Mouse (Mus musculus) intestine, postnatal 0 days (tissue): ENCODE measurements around the gene Chrdl1. TPM values are rescaled to one million over a fixed set of nuclear protein-coding genes. Genes with fewer than 3 reads are reported as not detected.

Experiments used
- ATAC-seq: fragments of 200-750 bp; cut with Nextera tagmentation; 2 replicates; pipeline ENCODE4 v1.8.0; 2017; ENCODE audit warnings: mild to moderate bottlenecking, moderate TSS enrichment, moderate library complexity
- H3K27ac ChIP-seq: fragments of 300-500 bp; sonication (generic); 2 replicates; pipeline ENCODE4 v1.5.1; 2014; ENCODE audit warnings: mild to moderate bottlenecking, low read depth, low read length, moderate library complexity
- H3K27me3 ChIP-seq: fragments of 300-500 bp; sonication (generic); replicated peaks from 2 replicates; pipeline ENCODE4 v1.6.1; 2014; ENCODE audit warnings: low read length, mixed read lengths; ENCODE audit not compliant: control insufficient read depth, insufficient read depth
- H3K36me3 ChIP-seq: fragments of 300-500 bp; sonication (generic); 2 replicates; pipeline ENCODE4 v1.6.1; 2014; ENCODE audit warnings: mild to moderate bottlenecking, moderate library complexity; ENCODE audit not compliant: control insufficient read depth, insufficient read depth
- H3K4me1 ChIP-seq: fragments of 300-500 bp; sonication (generic); replicated peaks from 2 replicates; pipeline ENCODE4 v1.6.1; 2014; ENCODE audit warnings: antibody characterized with exemption, low read length, mixed read lengths; ENCODE audit not compliant: control insufficient read depth, insufficient read depth
- H3K4me2 ChIP-seq: fragments of 300-500 bp; sonication (generic); replicated peaks from 2 replicates; pipeline ENCODE4 v1.6.1; 2014; ENCODE audit warnings: low read depth, mild to moderate bottlenecking, moderate library complexity
- H3K4me3 ChIP-seq: fragments of 300-500 bp; sonication (generic); 2 replicates; pipeline ENCODE4 v1.5.1; 2014; ENCODE audit warnings: low read depth, low read length
- H3K9ac ChIP-seq: fragments of 300-500 bp; sonication (generic); 2 replicates; pipeline ENCODE4 v1.6.1; 2014; ENCODE audit warnings: mild to moderate bottlenecking, low read depth, low read length
- H3K9me3 ChIP-seq: fragments of 300-500 bp; sonication (generic); 2 replicates; pipeline ENCODE4 v1.6.1; 2016; ENCODE audit warnings: mixed run types; ENCODE audit not compliant: control insufficient read depth
- CTCF ChIP-seq: sonication (generic); IDR thresholded peaks from 2 replicates; pipeline ENCODE4 v1.5.1; 2016; ENCODE audit warnings: low read depth, mild to moderate bottlenecking, control low read depth, antibody characterized with exemption, moderate library complexity
- whole genome bisulfite sequencing: fragments of 180-500 bp; shearing (Covaris S2); extraction: QIAGEN DNeasy Blood & Tissue Kit; methylation state at CpG from one replicate; pipeline ENCODE4 v1.1.7; 2014; 5-methylcytosine and 5-hydroxymethylcytosine counted together
- polyA plus RNA-seq: library from polyadenylated mRNA; unstranded; fragments of >200 nt; fragmentation: Nextera tagmentation; extraction: Ambion mirVana; gene quantifications from 2 replicates; pipeline ENCODE4 v1.2.1, GENCODE M21; 2015

The Chrdl1 gene
- polyA plus RNA-seq, 1 experiment from 2014 or later = 6.0 TPM

DNA sequence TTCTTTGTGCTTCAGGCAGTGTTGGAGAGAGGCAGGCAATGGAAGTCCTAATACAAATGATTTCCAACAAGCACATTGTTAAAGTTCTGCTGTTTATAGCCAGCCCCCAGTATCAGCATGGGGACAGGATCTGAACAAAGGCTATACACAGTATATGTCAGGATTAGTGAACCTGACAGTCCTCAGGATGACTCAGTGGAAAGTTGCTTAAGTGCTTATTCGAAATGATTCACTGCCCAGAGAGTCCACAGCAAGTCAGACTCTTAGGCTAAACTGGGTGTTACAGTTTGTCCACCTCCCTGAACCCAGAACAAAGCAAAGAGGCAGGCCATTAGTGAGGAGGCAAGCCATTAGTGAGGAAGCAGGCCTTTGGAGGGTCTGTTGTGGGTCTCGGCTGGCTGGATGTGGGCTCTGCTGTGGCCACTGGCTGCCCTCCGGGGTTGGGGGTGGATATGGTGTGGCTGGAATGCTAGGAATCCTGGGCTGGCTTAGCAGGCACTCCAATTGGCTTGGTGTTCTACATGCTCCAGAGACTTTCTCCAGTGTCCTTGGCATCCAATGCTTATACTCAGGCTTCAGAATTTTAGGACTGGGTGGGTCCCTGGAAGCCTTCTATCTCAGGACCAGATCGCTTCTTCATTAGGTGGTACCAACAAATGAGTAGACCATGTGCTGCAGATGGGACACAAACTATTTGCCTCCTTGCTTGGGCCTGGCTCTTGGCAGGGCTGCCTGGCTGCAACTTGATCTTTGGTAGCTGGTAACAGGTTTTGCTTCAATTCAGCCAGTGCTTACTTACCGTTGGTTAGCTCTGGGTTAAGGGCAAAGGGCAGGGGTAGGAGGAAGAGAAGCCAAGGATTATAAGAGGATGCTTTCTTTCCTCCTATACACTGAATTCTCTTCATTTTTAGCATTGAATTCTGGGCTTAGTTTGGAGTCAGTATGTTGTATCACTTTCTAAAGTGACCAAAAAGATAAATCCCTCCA, 49.3 kb downstream of the Chrdl1 start:
- Histone ChIP-seq H3K27me3 (no peaks in the 10 kb centered on the region), H3K27ac (no peak overlapping the region), H3K4me2 (no peak overlapping the region), H3K4me3 (no peak overlapping the region), H3K36me3 (no peaks in the 10 kb centered on the region), H3K9ac (no peak overlapping the region), H3K4me1 (no peaks in the 10 kb centered on the region), H3K9me3 (no peaks in the 10 kb centered on the region)
- ATAC-seq = no peak
- TF ChIP-seq CTCF = no peak
- 56% methylated on average over 5 of the region's 5 CpGs for WGBS

DNA sequence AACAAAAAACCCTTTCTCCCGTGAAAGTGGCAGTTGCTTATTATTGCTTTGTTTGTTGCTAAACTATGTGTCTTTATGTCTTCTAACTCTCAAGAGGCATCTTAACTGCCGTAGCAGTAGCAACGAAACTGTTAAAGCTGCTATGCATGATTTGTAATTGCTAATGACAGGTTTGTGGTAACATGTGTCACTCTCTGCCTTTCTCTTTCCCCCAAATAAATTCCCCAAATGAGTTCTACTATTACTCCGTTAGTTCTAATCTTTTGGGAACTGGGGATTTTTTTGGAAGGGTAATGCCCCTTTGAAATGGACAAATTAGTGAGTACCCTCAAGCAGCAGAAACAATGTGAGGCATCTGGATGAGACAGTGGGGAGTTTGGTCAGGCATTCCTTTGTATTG, 55.9 kb downstream of the Chrdl1 start:
- Histone ChIP-seq H3K36me3 (no peaks in the 10 kb centered on the region), H3K27me3 (no peaks in the 10 kb centered on the region), H3K4me1 (no peaks in the 10 kb centered on the region), H3K4me2 (no peak overlapping the region), H3K27ac (no peak overlapping the region), H3K9me3 (no peaks in the 10 kb centered on the region), H3K4me3 (no peak overlapping the region), H3K9ac (no peak overlapping the region)
- no peak for TF ChIP-seq CTCF
- WGBS = 64% methylated on average over 4 of the region's 4 CpGs
- ATAC-seq = no peak

- 76% methylated on average over 3 of the region's 3 CpGs for whole genome bisulfite sequencing
- Histone ChIP-seq H3K9ac (no peak overlapping the region), H3K27me3 (no peaks in the 10 kb centered on the region), H3K9me3 (no peaks in the 10 kb centered on the region), H3K4me1 (no peaks in the 10 kb centered on the region), H3K27ac (no peak overlapping the region), H3K36me3 (no peaks in the 10 kb centered on the region), H3K4me2 (no peak overlapping the region), H3K4me3 (no peak overlapping the region)
- no peak for TF ChIP-seq CTCF
- ATAC-seq = no peak
Measured at GRCm38 (mm10) chrX:143337561-143337960, 56.5 kb downstream of the Chrdl1 start.

DNA sequence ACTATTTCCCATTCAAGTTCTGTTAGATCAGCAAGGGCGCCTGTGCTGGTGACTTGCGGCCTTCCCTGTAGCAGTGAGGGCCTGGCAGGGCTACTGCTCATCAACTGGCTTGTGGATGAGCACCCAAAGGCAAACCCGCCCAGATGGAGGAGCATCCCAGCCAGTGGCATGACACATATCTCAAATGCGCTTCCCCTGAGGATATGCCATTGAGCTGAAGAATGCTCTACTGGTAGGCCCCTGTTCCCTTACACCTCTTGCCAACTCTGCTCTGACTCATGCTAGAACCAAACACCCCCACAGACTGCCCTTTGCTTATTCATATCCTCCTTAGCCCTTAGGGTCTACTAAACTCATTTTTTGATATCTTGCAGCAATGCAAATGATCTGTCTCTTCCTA, 57.4 kb downstream of the Chrdl1 start:
- H3K36me3 ChIP-seq = no peaks in the 10 kb centered on the region
- no peaks in the 10 kb centered on the region for H3K9me3 ChIP-seq
- H3K27me3 ChIP-seq = no peaks in the 10 kb centered on the region
- no peaks in the 10 kb centered on the region for H3K4me1 ChIP-seq
- H3K27ac ChIP-seq = no peak overlapping the region
- no peak overlapping the region for H3K4me2 ChIP-seq
- no peak for ATAC-seq
- TF ChIP-seq CTCF = no peak
- H3K9ac ChIP-seq = no peak overlapping the region
- WGBS = 92% methylated on average over 4 of the region's 4 CpGs
- H3K4me3 ChIP-seq = no peak overlapping the region

- TF ChIP-seq CTCF = no peak
- Histone ChIP-seq H3K4me2 (no peak overlapping the region), H3K4me1 (no peaks in the 10 kb centered on the region), H3K27me3 (no peaks in the 10 kb centered on the region), H3K4me3 (no peak overlapping the region), H3K9me3 (no peaks in the 10 kb centered on the region), H3K36me3 (no peaks in the 10 kb centered on the region), H3K9ac (no peak overlapping the region), H3K27ac (no peak overlapping the region)
- no peak for ATAC-seq
- 53% methylated on average over 5 of the region's 5 CpGs for WGBS
Measured at GRCm38 (mm10) chrX:143335846-143336245, 58.2 kb downstream of the Chrdl1 start.

GRCm38 (mm10) chrX:143313166-143313565, 80.9 kb downstream of the Chrdl1 start:
- 60% methylated on average over 3 of the region's 3 CpGs for WGBS
- no peak overlapping the region for H3K4me2 ChIP-seq
- no peaks in the 10 kb centered on the region for H3K4me1 ChIP-seq
- H3K4me3 ChIP-seq = no peak overlapping the region
- no peak for TF ChIP-seq CTCF
- H3K9me3 ChIP-seq = no peaks in the 10 kb centered on the region
- H3K27me3 ChIP-seq = no peaks in the 10 kb centered on the region
- no peak overlapping the region for H3K27ac ChIP-seq
- H3K36me3 ChIP-seq = no peaks in the 10 kb centered on the region
- no peak for ATAC-seq
- no peak overlapping the region for H3K9ac ChIP-seq
